Mouse (Mus musculus) embryonic fibroblast, embryonic 13.5 days (primary cell): ENCODE data around the gene Serpina3b.

Source experiments
- CTCF ChIP-seq: IDR thresholded peaks from 2 replicates; pipeline ENCODE4 v1.5.1; 2011; ENCODE audit warnings: mild to moderate bottlenecking, control low read depth, low read length, moderate library complexity, borderline replicate concordance; ENCODE audit not compliant: insufficient read depth
- POLR2A ChIP-seq: IDR thresholded peaks from 2 replicates; pipeline ENCODE4 v1.6.1; 2011; ENCODE audit warnings: low read depth, mild to moderate bottlenecking, control low read depth, low read length, moderate library complexity

DNA sequence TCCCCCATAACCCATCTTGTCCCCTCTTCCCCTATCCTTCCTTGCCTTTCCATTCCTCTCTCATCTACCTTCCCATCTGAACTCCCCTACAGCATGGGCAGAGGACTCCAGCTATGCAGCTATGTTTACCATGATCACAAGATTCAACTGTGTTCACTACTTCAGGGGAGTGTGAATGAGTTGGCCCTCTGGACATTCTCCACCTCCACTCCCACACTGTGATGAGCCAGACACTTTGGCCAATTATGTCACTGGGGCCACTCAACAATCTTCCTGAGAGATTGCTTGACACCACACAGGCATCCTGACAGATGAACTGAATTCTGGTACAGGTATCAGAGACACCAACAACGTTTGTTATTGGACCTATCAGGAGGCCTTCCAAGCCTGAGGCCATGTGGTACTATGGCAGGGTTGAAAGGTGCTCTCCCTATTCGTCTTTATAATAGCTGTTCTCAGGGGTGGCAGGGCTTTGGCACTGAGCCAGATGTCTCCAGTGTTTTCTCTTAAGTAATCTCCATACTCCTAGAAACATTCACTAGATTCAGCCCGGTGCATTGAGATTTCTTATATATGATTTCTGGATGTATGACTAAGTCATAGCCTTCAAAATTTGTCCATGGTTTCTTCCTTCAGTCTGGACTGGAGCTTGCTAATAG lies 12.7 kb upstream of the Serpina3b start:
- no peak for TF ChIP-seq CTCF
- TF ChIP-seq POLR2A = no peak
